Mouse (Mus musculus): ENCODE results near the gene Mamdc4. TPM values are rescaled to one million over a fixed set of nuclear protein-coding genes. Genes with fewer than 3 reads are reported as not detected.

The Mamdc4 gene
- 8.7 TPM for polyA plus RNA-seq (2012; fragmentation: generic; extraction: Trizol)

GRCm38 (mm10) chr2:25574579-25575431, at the start of gene Mamdc4, which contains the start of gene Phpt1:
Mamdc4 (minus strand) TSS chr2:25574845.
Phpt1 (minus strand) TSS chr2:25575224.
- H3ac ChIP-seq (ENCODE audit: control insufficient read depth, insufficient read length), result peak within 1 kb of the TSS; percentile 52
- TF ChIP-seq POLR2A (IDR thresholded peaks at IDR 0.05; ENCODE audit: insufficient read length, low read depth), result peak; percentile 60
- TF ChIP-seq MYOG (IDR thresholded peaks at IDR 0.05; ENCODE audit: control insufficient read depth in 1 of 3, insufficient read depth in 1 of 3, insufficient read length in 2 of 3, low read depth in 2 of 3), result no peak
- TF ChIP-seq MAX (IDR thresholded peaks at IDR 0.05; ENCODE audit: low read depth), result no peak
- peak; percentile 77 for TF ChIP-seq POLR2AphosphoS2 (IDR thresholded peaks at IDR 0.05; ENCODE audit: insufficient read length, low read depth)
- TF ChIP-seq TCF3 (IDR thresholded peaks at IDR 0.05; ENCODE audit: insufficient read length, low read depth), result no peak
- no peaks in the 10 kb centered on the region for H3K36me3 ChIP-seq (ENCODE audit: control insufficient read depth, insufficient read depth)
- peak within 1 kb of the TSS; percentile 92 for H3K4me2 ChIP-seq (ENCODE audit: low read depth)
- H3K27me3 ChIP-seq (ENCODE audit: control insufficient read depth, insufficient read depth, insufficient read length), result no peaks in the 10 kb centered on the region
- H3K4me3 ChIP-seq, result peak within 1 kb of the TSS; percentile 68
- peaks cover 5% of the 10 kb centered on the region for H3K79me2 ChIP-seq (ENCODE audit: control insufficient read depth, insufficient read depth)

- Histone ChIP-seq H3K36me3 (ENCODE audit: control insufficient read depth, insufficient read depth) (no peaks in the 10 kb centered on the region), H3K4me3 (peak within 1 kb of the TSS; percentile 23)
- TF ChIP-seq CEBPB (IDR thresholded peaks at IDR 0.05; ENCODE audit: insufficient read depth, poor library complexity, severe bottlenecking), result no peak
- no peak for TF ChIP-seq TCF3 (IDR thresholded peaks at IDR 0.05; ENCODE audit: insufficient read length, low read depth)
- TF ChIP-seq POLR2AphosphoS2 (IDR thresholded peaks at IDR 0.05; ENCODE audit: insufficient read length, low read depth), result peak; percentile 64
- TF ChIP-seq USF1 (IDR thresholded peaks at IDR 0.05; ENCODE audit: low read depth), result no peak
- TF ChIP-seq MYOD1 (IDR thresholded peaks at IDR 0.05; ENCODE audit: control insufficient read depth in 1 of 3, insufficient read length in 2 of 3, low read depth in 2 of 3), result no peak
- TF ChIP-seq POLR2A (IDR thresholded peaks at IDR 0.05; ENCODE audit: insufficient read length, low read depth), result peak; percentile 80
- no peak for TF ChIP-seq MAX (IDR thresholded peaks at IDR 0.05; ENCODE audit: low read depth)
- TF ChIP-seq MYOG (IDR thresholded peaks at IDR 0.05; ENCODE audit: control insufficient read depth in 1 of 3, insufficient read depth in 1 of 3, insufficient read length in 2 of 3, low read depth in 2 of 3), result no peak
- no peak for TF ChIP-seq SRF (IDR thresholded peaks at IDR 0.05; ENCODE audit: control insufficient read depth, insufficient read length, low read depth)
- no peak for TF ChIP-seq E2F4 (IDR thresholded peaks at IDR 0.05; ENCODE audit: insufficient read depth)
- no peak for TF ChIP-seq TCF12 (IDR thresholded peaks at IDR 0.05; ENCODE audit: insufficient read depth, poor library complexity, severe bottlenecking)
These were observed 46.9 kb upstream of the Mamdc4 start, which contains the start of gene Tmem141 for GRCm38 (mm10) chr2:25621229-25622200. Tmem141 (minus strand) TSS chr2:25622005.

GRCm38 (mm10) chr2:25620852-25621228, 46.2 kb upstream of the Mamdc4 start:
- peak overlapping the region; percentile 79 for H3K4me2 ChIP-seq (ENCODE audit: low read depth)
- peak overlapping the region; percentile 23 for H3K4me3 ChIP-seq
- no peaks in the 10 kb centered on the region for H3K36me3 ChIP-seq (ENCODE audit: control insufficient read depth, insufficient read depth)
- no peaks in the 10 kb centered on the region for H3K79me2 ChIP-seq (ENCODE audit: control insufficient read depth, insufficient read depth)
- H3K27me3 ChIP-seq (ENCODE audit: control insufficient read depth, insufficient read depth, insufficient read length), result peaks cover 49% of the 10 kb centered on the region
- TF ChIP-seq REST (IDR thresholded peaks at IDR 0.05; ENCODE audit: insufficient read depth, insufficient read length) (no peak), E2F4 (IDR thresholded peaks at IDR 0.05; ENCODE audit: insufficient read depth) (no peak), TCF12 (IDR thresholded peaks at IDR 0.05; ENCODE audit: insufficient read depth, poor library complexity, severe bottlenecking) (no peak), USF1 (IDR thresholded peaks at IDR 0.05; ENCODE audit: low read depth) (no peak), POLR2AphosphoS2 (IDR thresholded peaks at IDR 0.05; ENCODE audit: insufficient read length, low read depth) (no peak), TCF3 (IDR thresholded peaks at IDR 0.05; ENCODE audit: insufficient read length, low read depth) (no peak), MAX (IDR thresholded peaks at IDR 0.05; ENCODE audit: low read depth) (no peak), CEBPB (IDR thresholded peaks at IDR 0.05; ENCODE audit: insufficient read depth, poor library complexity, severe bottlenecking) (no peak), POLR2A (IDR thresholded peaks at IDR 0.05; ENCODE audit: insufficient read length, low read depth) (no peak), SRF (IDR thresholded peaks at IDR 0.05; ENCODE audit: control insufficient read depth, insufficient read length, low read depth) (no peak)
- no peak overlapping the region for H3ac ChIP-seq (ENCODE audit: control insufficient read depth, insufficient read length)

More at GRCm38 (mm10) chr2:25621229-25622200, 46.9 kb upstream of the Mamdc4 start, which contains the start of gene Tmem141:
- Histone ChIP-seq H3K79me2 (ENCODE audit: control insufficient read depth, insufficient read depth) (no peaks in the 10 kb centered on the region), H3K27me3 (ENCODE audit: control insufficient read depth, insufficient read depth, insufficient read length) (peaks cover 48% of the 10 kb centered on the region), H3K4me2 (ENCODE audit: low read depth) (peak within 1 kb of the TSS; percentile 79), H3ac (ENCODE audit: control insufficient read depth, insufficient read length) (no peak within 1 kb of the TSS)

GRCm38 (mm10) chr2:25620386-25620785, 45.7 kb upstream of the Mamdc4 start:
- H3K79me2 ChIP-seq (ENCODE audit: control insufficient read depth, insufficient read depth), result no peaks in the 10 kb centered on the region
- H3K36me3 ChIP-seq (ENCODE audit: control insufficient read depth, insufficient read depth), result no peaks in the 10 kb centered on the region
- H3K27me3 ChIP-seq (ENCODE audit: control insufficient read depth, insufficient read depth, insufficient read length), result peaks cover 51% of the 10 kb centered on the region
- H3ac ChIP-seq (ENCODE audit: control insufficient read depth, insufficient read length), result no peak overlapping the region
- no peak overlapping the region for H3K4me2 ChIP-seq (ENCODE audit: low read depth)
- no peak overlapping the region for H3K4me3 ChIP-seq
- no peak for TF ChIP-seq USF1 (IDR thresholded peaks at IDR 0.05; ENCODE audit: low read depth)
- no peak for TF ChIP-seq POLR2A (IDR thresholded peaks at IDR 0.05; ENCODE audit: insufficient read length, low read depth)
- TF ChIP-seq MYOD1 (IDR thresholded peaks at IDR 0.05; ENCODE audit: control insufficient read depth in 1 of 3, insufficient read length in 2 of 3, low read depth in 2 of 3), result no peak
- TF ChIP-seq MYOG (IDR thresholded peaks at IDR 0.05; ENCODE audit: control insufficient read depth in 1 of 3, insufficient read depth in 1 of 3, insufficient read length in 2 of 3, low read depth in 2 of 3), result no peak
- TF ChIP-seq TCF3 (IDR thresholded peaks at IDR 0.05; ENCODE audit: insufficient read length, low read depth), result no peak
- TF ChIP-seq TCF12 (IDR thresholded peaks at IDR 0.05; ENCODE audit: insufficient read depth, poor library complexity, severe bottlenecking), result no peak
- TF ChIP-seq MAX (IDR thresholded peaks at IDR 0.05; ENCODE audit: low read depth), result no peak
- no peak for TF ChIP-seq REST (IDR thresholded peaks at IDR 0.05; ENCODE audit: insufficient read depth, insufficient read length)
- no peak for TF ChIP-seq E2F4 (IDR thresholded peaks at IDR 0.05; ENCODE audit: insufficient read depth)
- no peak for TF ChIP-seq CEBPB (IDR thresholded peaks at IDR 0.05; ENCODE audit: insufficient read depth, poor library complexity, severe bottlenecking)
- TF ChIP-seq POLR2AphosphoS2 (IDR thresholded peaks at IDR 0.05; ENCODE audit: insufficient read length, low read depth), result no peak
- no peak for TF ChIP-seq SRF (IDR thresholded peaks at IDR 0.05; ENCODE audit: control insufficient read depth, insufficient read length, low read depth)
